Mouse (Mus musculus) CD4-positive, CD25-positive, alpha-beta regulatory T cell, adult 2 months (primary cell): ENCODE data around the gene Pramef25.
"Not testable (repeated sequence)": the region's sequence is repeated elsewhere in the genome, so short reads cannot be mapped to it uniquely, and the experiment has no call there.

Experiments
- DNase-seq: peaks from one replicate; pipeline ENCODE4 v3.0.0-alpha.2; 2012; ENCODE audit warnings: low read depth, low spot score

The Pramef25 gene

DNA sequence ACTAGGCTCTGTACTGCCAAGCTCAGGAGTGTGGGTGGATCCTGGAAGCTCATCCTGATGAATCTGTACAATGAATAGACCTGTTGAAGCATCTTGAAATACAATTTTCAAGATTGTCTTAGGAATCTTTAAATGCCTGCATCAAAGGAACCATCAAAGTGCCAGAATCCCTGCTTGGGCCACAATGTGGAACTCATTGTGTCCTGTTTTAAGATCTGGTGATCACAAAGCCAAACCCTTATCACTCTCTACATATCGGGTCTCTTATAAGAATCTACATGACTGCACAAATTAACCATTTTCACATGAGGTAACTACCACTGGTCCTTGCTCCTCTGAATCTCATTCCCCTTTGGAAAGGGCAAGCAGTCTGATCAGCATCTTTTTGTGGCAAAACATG lies at the start of gene Pramef25:
Gene Pramef25 (minus strand): TSS at position 101 of the 400 bp plus-strand sequence.
- not testable (repeated sequence) for DNase-seq

DNA sequence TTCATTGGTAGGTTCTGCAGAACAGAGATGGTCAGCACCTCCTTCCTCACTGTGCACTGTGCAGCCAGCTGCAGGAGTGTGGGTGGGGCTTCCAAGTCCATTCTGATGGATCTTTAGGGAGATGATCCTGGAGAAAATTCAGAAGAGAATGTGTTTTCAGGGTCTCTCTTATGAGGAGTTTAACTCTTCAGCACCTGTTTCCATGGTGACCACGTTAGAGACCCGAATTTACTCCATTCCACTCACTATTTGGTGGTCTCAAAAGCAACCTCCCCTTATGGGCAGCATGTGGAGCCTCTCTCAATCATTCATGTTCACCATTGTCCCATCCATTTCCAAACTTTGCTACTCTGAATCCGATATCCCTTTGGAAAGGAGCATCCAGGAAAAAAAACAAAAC lies 43.5 kb upstream of the Pramef25 start, which contains the start of gene Pramef17:
Gene Pramef17 (minus strand): TSS at position 101 of the 400 bp plus-strand sequence.
- DNase-seq: not testable (repeated sequence)

- not testable (repeated sequence) for DNase-seq
Observed at GRCm38 (mm10) chr4:143988126-143988525, 37.3 kb upstream of the Pramef25 start.

- DNase-seq: not testable (repeated sequence)
Observed at GRCm38 (mm10) chr4:143987475-143987941, 36.7 kb upstream of the Pramef25 start.

DNA sequence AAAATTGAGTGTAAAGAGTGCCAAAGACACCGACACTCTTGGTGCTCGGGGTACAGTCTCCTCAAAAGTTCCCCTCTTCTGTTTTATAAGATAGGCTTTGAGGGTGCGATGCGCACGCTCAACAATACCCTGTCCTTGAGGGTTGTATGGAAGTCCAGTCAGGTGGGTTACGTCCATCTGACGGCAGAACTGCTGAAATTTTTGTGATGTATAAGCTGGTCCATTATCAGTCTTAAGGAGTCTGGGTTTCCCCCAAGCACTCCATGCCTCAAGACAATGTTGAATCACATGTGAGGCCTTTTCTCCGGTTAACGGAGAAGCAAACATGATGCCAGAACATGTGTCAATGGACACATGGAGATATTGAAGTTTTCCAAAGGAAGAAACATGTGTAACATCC lies 34.9 kb upstream of the Pramef25 start:
- not testable (repeated sequence) for DNase-seq

DNA sequence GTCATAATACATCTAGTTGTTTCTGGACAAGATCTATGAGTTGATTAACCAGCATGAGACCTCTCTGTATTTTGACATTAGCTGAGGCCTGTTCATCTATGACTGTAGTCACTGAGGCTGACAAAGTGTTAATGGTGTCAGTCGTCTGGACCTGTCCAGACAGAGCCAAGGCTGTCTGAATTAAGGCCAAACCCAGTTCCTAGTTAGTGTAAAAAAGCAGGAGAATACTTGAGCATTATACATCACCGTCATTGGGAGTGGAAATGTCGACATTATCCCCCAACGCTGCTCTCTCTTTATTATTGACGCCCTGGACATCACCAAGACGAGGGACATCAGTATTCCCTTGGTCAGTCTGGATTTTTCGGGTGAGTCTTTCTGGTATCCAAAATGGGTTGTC lies 34.3 kb upstream of the Pramef25 start:
- DNase-seq: not testable (repeated sequence)

DNA sequence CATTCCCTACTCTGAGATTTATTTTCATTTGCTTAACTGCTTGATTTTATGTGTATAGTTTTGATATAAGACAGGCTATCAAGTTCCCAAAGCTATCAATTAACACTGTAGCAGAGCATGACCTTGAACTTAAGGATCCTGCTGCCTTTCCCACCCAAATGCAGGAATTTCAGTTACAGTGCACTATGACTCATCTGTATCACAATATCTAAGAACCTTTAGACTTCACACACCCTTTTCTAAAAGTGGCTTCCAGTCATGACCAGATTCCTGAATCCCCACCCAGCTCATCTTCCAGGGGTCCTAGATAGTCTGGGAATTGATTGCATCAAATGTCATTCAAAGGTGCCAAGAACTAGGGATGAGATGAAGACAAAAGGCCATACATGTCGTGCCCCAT lies 32.6 kb upstream of the Pramef25 start:
- not testable (repeated sequence) for DNase-seq

DNA sequence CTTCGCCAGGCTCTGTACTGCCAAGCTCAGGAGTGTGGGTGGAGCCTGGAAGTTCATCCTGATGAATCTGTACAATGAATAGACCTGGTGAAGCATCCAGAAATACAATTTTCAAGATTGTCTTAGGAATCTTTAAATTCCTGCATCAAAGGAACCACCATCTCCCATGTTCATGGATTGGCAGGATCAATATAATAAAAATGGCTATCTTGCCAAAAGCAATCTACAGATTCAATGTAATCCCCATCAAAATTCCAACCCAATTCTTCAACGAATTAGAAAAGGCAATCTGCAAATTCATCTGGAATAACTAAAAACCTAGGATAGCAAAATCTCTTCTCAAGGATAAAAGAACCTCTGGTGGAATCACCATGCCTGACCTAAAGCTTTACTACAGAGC lies 16.0 kb upstream of the Pramef25 start, which contains the start of gene Gm13101:
Gene Gm13101 (minus strand): TSS at position 101 of the 400 bp plus-strand sequence.
- DNase-seq: not testable (repeated sequence)

GRCm38 (mm10) chr4:143900280-143900679 lies 50.5 kb downstream of the Pramef25 start, which contains the start of gene Pramef6:
Gene Pramef6 (minus strand): TSS chr4:143900380.
- not testable (repeated sequence) for DNase-seq
